Mouse (Mus musculus) 416B (cell line): Measurements from ENCODE around the gene Ltbp3.

ENCODE experiments used
- DNase-seq: peaks from one replicate; pipeline ENCODE4 v3.0.0; 2011; ENCODE audit warnings: low read depth

Ltbp3 gene

DNA sequence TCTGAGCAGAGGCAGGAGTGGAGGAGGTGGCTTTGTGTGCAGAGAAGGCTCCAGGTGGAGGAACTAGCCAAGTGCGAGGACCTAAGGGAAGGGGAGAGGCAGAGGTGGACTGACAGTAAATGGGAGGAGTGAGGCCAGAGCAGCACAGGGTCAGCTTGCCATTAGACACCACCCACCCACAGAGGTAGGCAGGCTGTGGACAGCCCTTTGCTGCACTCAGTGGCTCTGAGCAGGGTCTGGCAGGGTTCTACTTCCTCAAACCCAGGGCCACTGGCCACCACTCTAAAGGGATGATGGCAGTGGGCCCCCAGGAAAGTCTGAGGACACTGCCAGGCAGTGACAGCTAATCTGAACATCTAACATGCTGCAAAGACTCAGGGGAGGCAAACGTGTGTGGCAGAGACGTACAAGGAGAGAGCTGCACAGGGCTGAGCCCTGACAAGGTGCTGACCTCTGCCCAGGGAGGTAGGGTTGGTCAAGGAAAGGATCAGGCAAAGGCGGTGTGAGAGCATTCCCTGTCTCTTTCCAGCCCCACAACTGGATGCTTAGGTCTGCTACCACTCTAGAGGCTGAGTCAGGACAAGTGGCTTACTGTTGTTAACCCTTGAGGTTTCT lies 16.7 kb upstream of the Ltbp3 start:
- no peak for DNase-seq

DNA sequence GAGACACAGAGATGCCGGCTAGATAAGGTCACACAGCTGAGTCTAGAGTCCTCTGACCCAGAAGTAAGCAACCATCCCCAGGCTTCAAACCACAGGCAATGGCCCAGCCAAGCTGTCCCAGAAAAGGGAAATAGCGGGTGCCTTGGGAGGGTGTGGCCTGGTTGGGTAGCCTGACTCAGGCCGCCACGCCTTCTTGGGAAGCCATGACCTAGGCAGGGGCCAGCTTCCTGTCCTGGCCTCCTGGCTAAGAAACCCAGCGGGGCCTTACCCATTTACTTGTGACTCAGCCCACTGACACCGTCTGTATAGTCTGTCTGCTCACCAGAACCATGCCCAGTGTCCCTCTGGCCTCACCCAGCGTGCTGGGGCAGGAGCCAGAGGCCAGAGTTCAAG lies 16.2 kb upstream of the Ltbp3 start:
- peak; percentile 99 for DNase-seq

DNA sequence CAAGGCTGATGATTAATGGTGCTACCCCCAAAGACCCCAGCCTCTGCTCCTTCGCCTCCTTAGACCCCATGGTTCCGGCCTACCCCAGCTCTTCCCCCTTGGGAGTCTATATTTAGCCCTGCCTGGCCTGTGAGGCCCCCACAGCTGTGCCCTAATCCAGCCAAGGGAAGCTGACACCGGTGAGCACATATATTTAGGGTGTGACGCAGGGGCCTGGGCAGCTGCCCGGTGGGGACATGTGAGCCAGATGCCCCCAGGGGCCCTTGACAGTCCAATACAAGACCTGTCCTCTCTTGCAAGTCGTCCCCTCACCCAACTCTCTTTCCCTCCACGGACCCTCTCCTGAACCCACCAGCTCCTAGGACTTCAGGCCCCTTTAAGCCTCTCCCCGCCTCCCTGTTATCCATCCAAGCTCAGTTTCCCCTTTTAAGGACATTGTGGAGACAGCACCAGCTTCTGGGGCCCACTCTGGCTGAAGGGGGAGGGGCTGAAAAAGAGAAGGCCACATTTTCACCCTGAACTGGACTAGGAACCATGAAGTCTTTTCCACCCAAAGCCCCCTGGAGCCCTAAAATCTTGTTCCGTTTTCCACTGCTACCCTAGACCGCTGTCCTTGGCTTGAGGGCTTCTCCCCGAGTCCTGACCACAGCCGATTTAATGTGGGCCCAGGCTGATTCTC lies 15.5 kb upstream of the Ltbp3 start:
- DNase-seq, result peak; percentile 68

DNA sequence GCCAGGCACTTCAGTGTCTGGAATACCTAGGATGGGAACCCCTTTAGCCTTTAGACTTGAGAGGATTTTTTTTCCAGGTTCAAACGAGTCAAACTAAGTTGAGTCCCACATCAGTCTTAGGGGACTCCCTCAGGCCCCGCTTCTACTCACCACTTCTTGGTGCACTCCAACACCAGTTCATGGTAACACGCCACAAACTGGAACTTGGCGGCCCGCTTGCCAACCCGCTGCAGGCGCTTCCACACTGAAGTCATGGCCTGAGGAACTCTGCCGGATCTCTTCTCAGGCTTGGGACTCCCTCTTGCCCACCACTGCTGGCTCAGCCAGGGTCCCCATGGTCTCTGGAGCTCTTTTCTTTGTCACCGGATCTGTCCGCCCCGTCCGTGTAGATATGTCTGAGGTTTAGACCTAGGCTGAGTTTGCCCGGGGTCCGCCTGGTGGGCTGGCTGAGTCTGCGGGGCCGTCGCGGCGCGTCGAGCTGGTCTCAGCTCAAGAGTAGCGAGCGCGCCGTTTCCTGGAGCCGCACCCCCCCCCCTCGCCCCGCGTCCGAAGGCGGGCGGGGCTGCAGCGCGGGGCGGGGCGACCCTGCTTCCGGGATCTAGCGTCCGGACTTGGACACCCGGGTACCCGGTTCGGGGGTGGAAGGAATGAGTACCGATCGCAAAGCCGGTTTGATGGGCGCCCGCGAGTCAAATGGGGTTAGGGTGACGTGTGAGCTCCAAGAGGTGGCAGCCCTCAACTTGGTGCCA lies 14.8 kb upstream of the Ltbp3 start, which contains the start of gene Ehbp1l1:
TSS of gene Ehbp1l1 (minus strand) at position 551 of the 749 bp plus-strand sequence.
- DNase-seq, result peak; percentile 76

DNA sequence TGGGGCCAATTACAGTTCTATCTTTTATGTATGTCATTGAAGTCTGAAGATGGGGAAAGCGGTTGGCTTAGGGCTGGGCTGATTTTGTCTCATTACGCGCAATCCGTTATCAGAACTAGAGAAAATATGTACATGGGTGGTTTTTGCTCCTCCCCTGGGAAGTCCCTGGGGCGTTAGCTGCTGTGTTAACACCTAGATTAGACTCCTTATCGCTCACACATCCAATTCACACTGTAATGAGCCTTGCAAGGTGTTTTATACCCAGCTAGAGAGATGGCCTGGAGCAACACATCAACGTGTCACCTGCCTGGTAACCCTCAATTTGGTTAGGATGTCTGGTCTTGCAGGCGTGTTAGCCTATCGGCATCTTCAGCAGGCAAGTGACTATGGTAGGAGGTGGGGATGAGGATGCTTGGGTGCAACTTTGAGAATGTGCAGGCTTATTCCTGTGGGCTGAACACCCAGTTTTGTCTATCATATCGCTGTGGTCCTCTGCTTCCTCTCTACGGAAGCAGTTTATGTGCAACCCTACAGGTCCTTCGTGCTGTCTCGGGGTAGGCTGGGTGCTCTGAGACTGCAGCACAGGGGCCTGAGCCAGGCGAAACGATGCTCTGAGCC lies 13.6 kb upstream of the Ltbp3 start:
- peak; percentile 76 for DNase-seq

DNA sequence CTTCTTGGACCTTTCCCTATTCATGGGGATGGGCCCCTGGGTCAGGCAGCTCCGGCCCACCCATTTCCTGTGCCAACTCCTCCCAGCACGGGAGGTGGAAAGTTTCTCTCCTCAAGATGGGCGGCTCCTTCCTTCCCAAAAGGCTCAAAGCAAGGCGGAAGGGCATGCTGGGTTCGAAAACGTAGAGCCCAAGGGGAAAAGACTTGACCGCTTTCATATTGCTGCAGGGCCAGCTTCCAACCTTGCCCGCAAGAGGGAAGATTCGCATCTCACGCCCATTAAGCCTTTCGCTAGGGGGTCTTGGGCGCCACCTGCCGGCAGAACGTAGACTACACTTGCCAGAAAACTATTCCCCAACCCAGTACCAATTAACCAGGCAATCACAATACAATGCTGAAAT lies 13.0 kb upstream of the Ltbp3 start:
- DNase-seq, result peak; percentile 91

DNA sequence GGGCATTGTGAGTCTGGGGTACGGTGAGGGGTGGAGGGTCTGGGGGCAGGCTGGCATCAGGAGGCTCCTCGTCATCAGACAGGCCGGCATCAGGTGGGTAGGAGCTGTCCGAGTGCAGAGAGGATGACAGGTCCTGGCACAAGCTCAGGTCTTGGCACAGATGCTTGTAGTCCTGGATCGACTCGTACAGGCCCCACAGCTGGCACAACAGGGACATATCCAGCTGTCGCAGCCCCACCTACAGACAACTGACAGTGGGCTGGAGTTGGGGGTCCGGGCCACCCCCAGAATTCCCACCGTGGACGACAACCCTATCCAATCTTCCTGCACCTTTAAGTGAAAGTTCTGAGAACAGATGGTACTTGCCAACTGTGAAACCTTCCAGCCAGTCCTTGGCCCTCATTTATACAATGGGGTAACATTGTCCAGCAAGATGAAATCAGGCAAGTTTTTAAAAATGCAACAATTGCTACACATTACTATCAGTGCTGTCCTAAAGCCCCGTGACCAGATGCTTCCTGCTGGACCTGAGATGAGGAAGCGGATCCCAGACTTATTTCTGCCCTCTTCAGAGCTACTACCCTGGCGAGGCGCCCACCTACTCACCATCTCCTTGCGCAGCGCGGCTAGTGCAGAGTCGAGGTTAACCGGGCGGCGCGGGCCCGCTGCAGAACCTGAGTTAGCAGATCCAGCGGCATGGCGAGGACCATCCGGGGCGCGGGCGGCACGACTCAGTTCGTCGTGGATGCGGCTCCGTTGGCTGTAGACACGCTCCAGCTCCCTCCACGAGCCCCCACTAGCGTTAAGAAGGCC lies 11.9 kb upstream of the Ltbp3 start:
- DNase-seq, result peak; percentile 38

DNA sequence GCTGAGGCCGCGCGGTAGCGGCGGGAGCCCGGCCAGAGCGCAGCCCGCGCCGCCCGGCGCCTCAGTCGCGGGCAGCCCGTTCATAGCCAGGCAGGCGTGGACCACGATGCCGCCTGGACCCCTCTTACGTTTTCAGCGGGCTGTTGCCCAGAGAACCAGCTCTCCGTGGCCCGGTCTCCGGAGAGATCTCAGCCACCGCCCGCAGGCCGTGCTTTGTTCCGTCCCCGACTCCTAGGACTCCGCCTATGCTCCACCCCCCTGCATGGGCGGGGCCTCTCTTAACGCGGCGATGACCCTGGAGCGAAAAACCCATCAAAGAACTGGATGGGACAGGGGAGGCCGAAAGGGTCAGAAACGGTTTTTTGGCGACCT lies 11.3 kb upstream of the Ltbp3 start, which contains the start of gene Fam89b:
TSS of gene Fam89b (minus strand) at position 210 of the 372 bp plus-strand sequence.
- peak; percentile 82 for DNase-seq

DNA sequence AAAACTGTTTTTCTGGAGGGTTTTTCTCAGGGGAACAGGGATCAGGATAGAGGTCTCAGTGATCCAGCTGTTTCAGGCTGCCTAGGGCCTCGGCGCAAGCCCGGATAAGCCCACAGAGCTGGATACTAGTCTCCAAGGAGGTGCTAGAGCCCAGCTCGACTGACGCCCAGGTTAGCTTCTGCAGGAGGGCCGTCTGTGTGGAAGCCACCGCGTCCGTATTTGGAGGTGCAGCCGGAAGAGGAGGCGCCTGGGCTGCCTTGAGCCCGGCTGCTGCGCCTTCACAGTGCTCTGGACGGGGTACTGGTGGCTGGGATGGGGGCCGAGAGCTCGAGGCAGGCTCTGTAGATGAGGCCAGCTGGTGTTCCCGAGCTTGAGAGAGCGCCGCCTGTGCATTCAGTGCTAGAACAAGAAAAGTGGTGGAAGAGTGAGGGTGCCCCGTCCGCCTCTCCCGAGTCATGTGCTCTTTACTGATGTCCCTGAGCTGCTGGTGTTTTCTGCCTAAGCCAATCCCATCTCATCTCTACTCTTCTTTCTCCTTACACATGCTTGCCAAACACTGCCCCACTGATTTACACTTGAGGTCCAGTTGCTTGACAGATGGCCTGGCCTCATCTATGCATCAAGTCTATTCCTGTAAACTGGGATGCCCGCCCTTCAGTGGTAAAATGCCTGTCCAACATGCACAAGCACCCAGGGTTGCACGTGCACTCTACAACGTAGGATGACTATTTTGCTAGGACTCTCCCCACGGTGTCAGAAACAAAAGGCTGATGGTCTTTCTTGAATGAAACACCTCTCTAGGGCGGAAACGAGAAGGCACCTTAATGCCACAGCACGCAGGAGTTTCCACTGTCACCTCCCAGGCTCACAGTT lies 10.2 kb upstream of the Ltbp3 start:
- DNase-seq, result no peak

DNA sequence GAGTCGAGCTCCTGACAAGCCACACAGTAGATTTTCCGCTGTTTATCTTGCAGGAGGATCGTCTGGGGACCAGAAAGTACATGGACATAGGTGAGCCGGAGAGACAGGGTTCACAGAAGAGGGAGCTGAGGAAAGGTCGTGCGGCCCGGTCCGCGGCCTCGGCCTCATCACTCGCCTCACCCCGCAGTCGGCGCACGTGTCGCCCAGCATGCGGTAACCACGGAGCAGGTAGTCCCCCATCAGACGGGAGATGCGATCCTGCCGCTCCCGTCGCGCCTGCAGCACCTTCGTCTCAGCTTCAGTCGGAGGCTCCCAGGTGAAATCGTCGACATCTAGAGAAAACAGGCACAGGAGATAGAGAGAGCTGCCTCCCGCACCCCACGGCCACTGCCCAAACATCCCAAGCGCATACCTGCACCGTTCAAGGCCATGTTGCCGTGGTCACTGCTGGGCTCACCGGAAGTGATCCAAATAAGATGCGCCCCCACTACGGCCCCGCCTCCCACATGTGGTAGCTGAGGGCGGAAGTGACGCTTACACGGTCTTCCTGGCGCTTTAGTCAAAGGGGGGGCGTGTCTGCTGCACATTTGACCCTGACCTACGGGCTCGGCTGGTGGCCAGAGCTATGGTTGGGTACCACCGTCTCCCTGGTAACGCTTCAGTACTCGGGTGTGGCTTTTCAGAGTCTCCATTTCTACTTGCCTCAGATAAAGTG lies 9.3 kb upstream of the Ltbp3 start:
- DNase-seq, result peak; percentile 98

DNA sequence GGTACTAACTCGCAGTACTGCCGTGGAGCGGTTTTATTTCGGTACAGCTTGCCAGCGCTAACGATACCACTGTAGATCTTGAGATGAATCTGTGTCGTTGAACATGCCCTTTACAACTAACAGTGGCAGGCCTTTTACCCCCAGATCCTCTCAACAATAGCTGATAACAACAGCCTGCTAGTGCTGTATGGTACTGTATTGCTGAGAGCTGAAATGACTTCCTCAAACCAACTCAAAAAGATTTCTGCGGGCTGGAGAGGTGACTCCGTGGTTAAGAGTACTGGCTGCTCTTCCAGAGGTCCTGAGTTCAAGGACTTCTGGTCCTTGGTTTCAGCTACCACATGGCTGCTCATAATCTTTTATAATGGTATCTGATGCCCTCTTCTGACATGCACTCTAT lies 6.4 kb upstream of the Ltbp3 start:
- DNase-seq, result no peak

DNA sequence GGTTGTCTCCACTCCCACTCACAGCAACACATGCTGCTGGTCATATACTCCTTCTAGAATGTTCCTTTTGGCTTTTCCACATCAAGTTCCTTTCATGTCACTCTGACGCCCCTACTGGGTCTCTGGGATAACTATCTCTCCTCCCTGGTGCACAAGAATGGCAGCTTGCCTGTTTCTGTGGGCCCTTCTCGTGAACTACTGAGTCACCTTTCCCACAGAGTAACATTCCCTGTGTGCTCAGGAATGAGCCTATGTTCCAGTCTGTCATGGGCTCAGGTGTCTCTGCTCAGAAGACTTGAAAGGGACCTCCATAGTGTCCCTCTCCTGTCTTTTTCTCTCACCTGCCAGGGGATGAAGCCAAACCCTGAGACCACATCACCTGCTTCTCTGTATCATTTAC lies 1.3 kb upstream of the Ltbp3 start:
- DNase-seq, result no peak

DNA sequence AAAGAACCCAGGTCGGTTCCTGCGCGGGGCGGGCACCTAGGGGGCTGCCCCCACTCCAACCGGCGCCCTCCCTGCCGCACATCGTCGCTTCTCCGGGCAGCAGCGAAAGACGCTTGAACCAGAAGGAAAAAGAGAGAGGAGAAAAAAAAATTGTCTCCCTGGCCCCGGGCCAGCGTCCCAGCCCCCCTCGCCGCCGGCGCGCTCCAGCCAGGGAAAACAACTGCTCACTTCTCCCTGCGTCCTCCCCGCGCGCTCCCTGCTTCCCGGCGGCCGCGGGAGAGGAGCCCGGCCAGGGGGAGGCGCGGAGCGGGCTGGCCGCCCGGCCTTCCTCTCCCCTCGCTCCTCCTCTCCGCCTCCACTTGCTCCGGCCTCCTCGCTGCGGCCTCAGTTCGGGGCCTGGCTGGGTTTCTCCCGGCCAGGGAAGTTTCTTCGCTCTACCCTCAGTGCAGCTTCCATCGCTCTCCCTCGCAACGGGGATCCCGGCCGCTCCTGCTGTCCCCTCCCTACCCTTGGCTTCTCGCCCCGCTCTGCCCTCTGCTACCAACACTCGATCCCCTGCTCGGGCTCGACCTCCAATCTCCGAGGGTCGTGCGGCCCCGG lies 1.0 kb downstream of the Ltbp3 start:
- peak; percentile 21 for DNase-seq

DNA sequence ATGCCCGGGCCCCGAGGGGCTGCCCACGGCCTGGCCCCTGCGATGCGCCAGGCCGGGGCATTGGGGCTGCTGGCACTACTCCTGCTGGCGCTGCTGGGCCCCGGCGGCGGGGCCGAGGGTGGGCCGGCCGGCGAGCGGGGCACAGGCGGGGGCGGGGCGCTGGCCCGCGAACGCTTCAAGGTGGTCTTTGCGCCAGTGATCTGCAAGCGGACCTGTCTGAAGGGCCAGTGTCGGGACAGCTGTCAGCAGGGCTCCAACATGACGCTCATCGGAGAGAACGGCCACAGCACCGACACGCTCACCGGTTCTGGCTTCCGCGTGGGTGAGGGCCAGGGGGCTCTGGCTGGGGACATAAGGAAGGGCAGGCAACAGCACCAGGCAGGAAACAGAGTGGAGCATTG lies 1.5 kb downstream of the Ltbp3 start:
- no peak for DNase-seq

DNA sequence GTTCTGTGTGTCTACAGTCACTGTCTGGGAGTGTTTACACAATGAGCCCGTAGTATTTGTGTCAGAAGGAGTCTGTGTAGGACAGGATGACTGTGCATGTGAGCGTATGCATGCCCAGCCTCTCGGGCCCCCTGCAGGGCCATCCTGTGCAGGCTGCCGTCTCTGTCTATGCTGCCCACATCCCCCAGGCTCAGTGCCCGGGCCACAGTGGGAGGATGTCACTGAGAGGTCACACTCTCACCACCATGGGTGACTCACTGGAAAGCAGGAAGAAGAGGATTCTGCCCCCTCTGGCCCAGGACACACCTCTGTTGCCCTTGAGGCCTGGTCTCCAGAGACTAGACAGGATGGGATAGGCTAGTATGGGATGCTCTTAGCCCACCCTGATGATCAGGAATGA lies 2.9 kb downstream of the Ltbp3 start:
- peak; percentile 94 for DNase-seq

DNA sequence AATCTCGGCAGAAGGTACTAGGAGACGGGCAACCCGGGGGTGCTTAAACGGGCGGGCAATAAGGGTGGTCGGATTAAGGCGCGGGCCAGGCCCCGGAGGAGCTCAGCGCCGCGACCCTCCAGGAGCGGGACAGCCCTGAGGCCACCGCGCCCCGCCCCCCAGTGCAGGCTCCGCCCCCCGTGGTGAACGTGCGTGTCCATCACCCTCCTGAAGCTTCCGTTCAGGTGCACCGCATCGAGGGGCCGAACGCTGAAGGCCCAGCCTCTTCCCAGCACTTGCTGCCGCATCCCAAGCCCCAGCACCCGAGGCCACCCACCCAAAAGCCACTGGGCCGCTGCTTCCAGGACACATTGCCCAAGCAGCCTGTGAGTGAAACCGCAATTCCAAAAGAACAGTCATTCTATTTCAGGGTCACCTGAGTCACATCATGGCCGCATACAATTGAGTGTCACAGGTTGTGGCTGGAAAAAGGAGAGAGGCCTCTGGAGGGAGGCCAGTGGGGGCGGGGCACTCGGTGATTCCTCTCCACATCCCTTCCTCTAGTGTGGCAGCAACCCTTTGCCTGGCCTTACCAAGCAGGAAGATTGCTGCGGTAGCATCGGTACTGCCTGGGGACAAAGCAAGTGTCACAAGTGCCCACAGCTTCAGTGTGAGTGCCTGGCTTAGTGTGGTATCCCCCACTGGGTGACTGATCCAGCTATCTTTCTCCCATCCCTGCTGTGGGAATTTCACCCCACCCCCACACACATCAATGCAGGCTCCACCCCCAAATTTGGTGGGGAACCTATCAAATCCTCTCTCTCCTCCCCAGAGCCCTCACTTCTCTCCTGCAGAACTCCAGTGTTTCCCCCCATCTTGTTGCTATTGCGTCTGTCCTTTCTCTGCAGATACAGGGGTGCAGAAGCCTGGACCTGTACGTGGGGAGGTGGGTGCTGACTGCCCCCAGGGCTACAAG lies 5.3 kb downstream of the Ltbp3 start:
- DNase-seq, result no peak

DNA sequence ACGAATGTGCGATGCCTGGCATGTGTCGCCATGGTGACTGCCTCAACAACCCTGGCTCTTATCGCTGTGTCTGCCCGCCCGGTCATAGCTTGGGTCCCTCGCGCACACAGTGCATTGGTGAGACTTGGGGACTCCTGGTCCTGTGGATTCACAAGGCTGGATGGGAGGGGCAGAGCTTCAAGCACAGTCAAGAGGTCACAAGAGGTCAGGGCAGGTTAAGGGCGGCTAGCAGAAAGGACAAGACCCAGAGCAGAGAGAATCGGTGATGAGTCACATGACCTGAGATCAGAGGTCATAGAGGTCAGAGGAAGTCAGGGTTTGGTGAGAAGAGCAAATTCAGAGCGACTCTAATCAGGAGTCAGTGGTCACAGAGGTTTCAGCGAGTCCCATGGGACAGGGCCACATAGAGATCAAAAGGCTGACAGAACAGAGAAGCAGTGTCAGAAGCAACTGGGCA lies 6.2 kb downstream of the Ltbp3 start:
- no peak for DNase-seq

DNA sequence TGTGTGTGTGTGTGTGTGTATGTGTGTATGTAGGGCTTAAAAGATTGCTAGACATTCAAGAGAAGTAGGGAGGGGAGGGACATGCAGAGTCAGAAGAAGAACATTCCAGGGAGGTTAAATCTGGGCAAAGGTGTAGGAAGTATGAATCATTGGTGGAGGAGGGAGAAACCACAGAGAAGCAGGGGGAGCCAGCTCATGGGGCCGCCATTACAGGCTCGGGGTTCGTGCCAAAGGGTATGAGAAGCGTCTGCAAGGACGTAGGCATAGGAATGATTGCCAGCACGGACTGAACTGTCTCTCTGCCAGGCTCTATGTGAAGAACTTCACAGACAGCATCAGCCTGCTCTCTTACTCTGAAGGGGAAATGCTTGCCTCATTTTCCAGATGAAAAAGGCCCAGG lies 8.8 kb downstream of the Ltbp3 start:
- peak; percentile 39 for DNase-seq

DNA sequence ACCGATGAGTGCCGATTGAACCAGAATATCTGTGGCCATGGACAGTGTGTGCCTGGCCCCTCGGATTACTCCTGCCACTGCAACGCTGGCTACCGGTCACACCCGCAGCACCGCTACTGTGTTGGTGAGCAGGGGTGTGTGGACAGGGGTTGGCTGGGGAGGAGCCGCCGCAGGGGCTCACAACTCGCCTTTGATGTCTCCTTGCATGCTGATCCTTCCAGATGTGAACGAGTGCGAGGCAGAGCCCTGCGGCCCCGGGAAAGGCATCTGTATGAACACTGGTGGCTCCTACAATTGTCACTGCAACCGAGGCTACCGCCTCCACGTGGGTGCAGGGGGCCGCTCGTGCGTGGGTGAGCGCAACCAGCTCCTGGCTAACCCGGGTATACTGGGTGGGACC lies 10.2 kb downstream of the Ltbp3 start:
- no peak for DNase-seq
